Comparison of ENCODE assay signal across 30 mouse cellular contexts in genomic region chr16:85470057-85470456, GRCm38 (mm10).
"Had no signal": no experiment of that assay in that cellular context is flagged by ENCODE, and none has a peak within 500 bp of the region (broad histone marks: within the 10 kb centered on the region; RNA-seq: fewer than 3 reads in every experiment).

No protein-coding gene starts in this region.

- H3K36me3 ChIP-seq: limb, embryonic 10.5 days; limb, embryonic 12.5 days; limb, embryonic 13.5 days; limb, embryonic 15.5 days; liver, embryonic 12.5 days; liver, embryonic 13.5 days; liver, embryonic 15.5 days; lung, embryonic 15.5 days; midbrain, embryonic 10.5 days; midbrain, embryonic 12.5 days; midbrain, embryonic 13.5 days; midbrain, embryonic 15.5 days; neural tube, embryonic 12.5 days had no signal

- H3K4me1 ChIP-seq: limb, embryonic 15.5 days; liver, embryonic 12.5 days; liver, embryonic 13.5 days; liver, embryonic 15.5 days; lung, embryonic 15.5 days; megakaryocyte, embryonic 14.5 days; midbrain, embryonic 10.5 days; midbrain, embryonic 12.5 days; midbrain, embryonic 13.5 days; neural tube, embryonic 12.5 days had no signal

- H3K4me2 ChIP-seq: limb, embryonic 12.5 days; limb, embryonic 13.5 days; limb, embryonic 15.5 days; liver, embryonic 11.5 days; liver, embryonic 12.5 days; liver, embryonic 13.5 days; liver, embryonic 15.5 days; lung, embryonic 14.5 days; lung, embryonic 15.5 days; midbrain, embryonic 11.5 days; midbrain, embryonic 12.5 days; midbrain, embryonic 13.5 days; midbrain, embryonic 15.5 days; neural tube, embryonic 12.5 days had no signal

- H3K9ac ChIP-seq: limb, embryonic 12.5 days; limb, embryonic 13.5 days; limb, embryonic 15.5 days; liver, embryonic 12.5 days; liver, embryonic 13.5 days; liver, embryonic 14.5 days; liver, embryonic 15.5 days; liver, postnatal 0 days; lung, embryonic 14.5 days; lung, embryonic 15.5 days; midbrain, embryonic 12.5 days; midbrain, embryonic 13.5 days; midbrain, embryonic 15.5 days; neural tube, embryonic 12.5 days had no signal

- H3K27me3 ChIP-seq: limb, embryonic 12.5 days; limb, embryonic 13.5 days; limb, embryonic 15.5 days; liver, embryonic 12.5 days; liver, embryonic 13.5 days; liver, embryonic 15.5 days; lung, embryonic 15.5 days; megakaryocyte, embryonic 14.5 days; midbrain, embryonic 12.5 days; midbrain, embryonic 13.5 days; midbrain, embryonic 15.5 days; neural tube, embryonic 12.5 days had no signal

- H3K4me3 ChIP-seq: limb, embryonic 10.5 days; limb, embryonic 12.5 days; limb, embryonic 13.5 days; limb, embryonic 15.5 days; liver, embryonic 12.5 days; liver, embryonic 13.5 days; liver, embryonic 15.5 days; lung, embryonic 15.5 days; megakaryocyte, embryonic 14.5 days; midbrain, embryonic 10.5 days; midbrain, embryonic 12.5 days; midbrain, embryonic 13.5 days; midbrain, embryonic 15.5 days; myocyte; neural tube, embryonic 12.5 days had no signal

- H3K9me3 ChIP-seq: limb, embryonic 10.5 days; limb, embryonic 12.5 days; limb, embryonic 13.5 days; limb, embryonic 15.5 days; liver, embryonic 12.5 days; liver, embryonic 13.5 days; liver, embryonic 15.5 days; lung, embryonic 15.5 days; midbrain, embryonic 10.5 days; midbrain, embryonic 12.5 days; midbrain, embryonic 13.5 days; midbrain, embryonic 15.5 days; neural tube, embryonic 12.5 days had no signal

- DNase-seq: left cerebral cortex, postnatal 4 days; liver; liver, embryonic 13.5 days; liver, postnatal 0 days; lung, adult 18-20 months; lung, adult 2 months; lung, embryonic 14.5 days; lung, postnatal 10 days; lung, postnatal 14 days; lung, postnatal 36 days; lung, postnatal 4 days; midbrain, embryonic 14.5 days had no signal

- H3K27ac ChIP-seq: limb, embryonic 10.5 days; limb, embryonic 12.5 days; limb, embryonic 13.5 days; limb, embryonic 15.5 days; liver, embryonic 12.5 days; liver, embryonic 13.5 days; liver, embryonic 14.5 days; liver, embryonic 15.5 days; lung, embryonic 15.5 days; macrophage; midbrain, embryonic 10.5 days; midbrain, embryonic 12.5 days; midbrain, embryonic 13.5 days; midbrain, embryonic 15.5 days; neural tube, embryonic 12.5 days had no signal
